Mouse (Mus musculus) myocyte (in vitro differentiated cells): ENCODE results near the gene S1pr2.

ENCODE experiments used
- E2F4 ChIP-seq: IDR thresholded peaks from one replicate; pipeline ENCODE4 v1.6.1; 2011; ENCODE audit warnings: mild to moderate bottlenecking, control low read depth, moderate library complexity; ENCODE audit not compliant: insufficient read depth
- MAX ChIP-seq: IDR thresholded peaks from one replicate; pipeline ENCODE4 v1.6.1; 2011; ENCODE audit warnings: low read depth, mild to moderate bottlenecking, control low read depth
- MYOD1 ChIP-seq, 3 experiments: IDR thresholded peaks; one replicate each; pipeline ENCODE4 v1.6.1; 2011; ENCODE audit warnings: control low read depth in 2 of 3, low read depth in 2 of 3, mild to moderate bottlenecking in 2 of 3, moderate library complexity in 1 of 3; ENCODE audit not compliant: insufficient read length in 2 of 3, control insufficient read depth in 1 of 3
- MYOG ChIP-seq, 3 experiments: IDR thresholded peaks; one replicate each; pipeline ENCODE4 v1.6.1; 2011; ENCODE audit warnings: control low read depth in 2 of 3, low read depth in 2 of 3, mild to moderate bottlenecking in 2 of 3; ENCODE audit not compliant: insufficient read length in 2 of 3, control insufficient read depth in 1 of 3, insufficient read depth in 1 of 3
- POLR2A ChIP-seq: IDR thresholded peaks from one replicate; pipeline ENCODE4 v1.6.1; 2011; ENCODE audit warnings: low read depth, mild to moderate bottlenecking, control low read depth, moderate library complexity; ENCODE audit not compliant: insufficient read length
- POLR2AphosphoS2 ChIP-seq: IDR thresholded peaks from one replicate; pipeline ENCODE4 v1.6.1; 2011; ENCODE audit warnings: low read depth, control low read depth; ENCODE audit not compliant: insufficient read length
- REST ChIP-seq: IDR thresholded peaks from one replicate; pipeline ENCODE4 v1.6.1; 2011; ENCODE audit warnings: mild to moderate bottlenecking, control low read depth, moderate library complexity; ENCODE audit not compliant: insufficient read depth, insufficient read length
- TCF12 ChIP-seq: IDR thresholded peaks from one replicate; pipeline ENCODE4 v1.6.1; 2011; ENCODE audit warnings: mild to moderate bottlenecking, control low read depth; ENCODE audit not compliant: poor library complexity, insufficient read depth, severe bottlenecking
- USF1 ChIP-seq: IDR thresholded peaks from one replicate; pipeline ENCODE4 v1.6.1; 2011; ENCODE audit warnings: low read depth, mild to moderate bottlenecking, control low read depth, moderate library complexity

DNA sequence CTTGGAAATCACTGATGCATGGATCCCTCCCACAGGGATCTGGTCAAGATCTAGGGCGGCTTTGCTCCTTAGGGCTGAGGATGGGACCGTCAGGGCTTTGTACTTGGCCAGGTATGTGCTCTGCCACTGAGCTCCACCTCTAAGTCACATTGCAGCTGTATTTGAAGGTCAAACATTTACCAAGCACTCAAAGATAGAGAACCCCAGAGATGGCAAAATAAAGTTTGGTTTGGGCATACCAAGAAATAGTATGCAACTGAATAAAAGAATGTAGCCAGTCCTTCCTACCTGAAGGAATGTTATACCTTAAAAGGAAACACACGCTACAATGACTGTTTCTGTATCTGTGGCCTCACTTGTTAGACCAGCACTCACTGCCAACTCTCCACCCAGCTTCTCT lies 44.8 kb upstream of the S1pr2 start:
- TF ChIP-seq TCF12 (no peak), MAX (no peak), POLR2A (no peak), E2F4 (no peak), POLR2AphosphoS2 (no peak), REST (no peak), USF1 (no peak), MYOD1 (IDR thresholded peaks at IDR 0.05; ENCODE audit: control insufficient read depth in 1 of 3, insufficient read length in 2 of 3, low read depth in 2 of 3) (no peak), MYOG (IDR thresholded peaks at IDR 0.05; ENCODE audit: control insufficient read depth in 1 of 3, insufficient read depth in 1 of 3, insufficient read length in 2 of 3, low read depth in 2 of 3) (no peak)
